Mouse (Mus musculus) cerebellum, adult 9-11 months (tissue): Measurements from ENCODE around the gene Iqcn.

Source experiments
- DNase-seq: peaks from one replicate; pipeline ENCODE4 v3.0.0; 2022

Iqcn gene

DNA sequence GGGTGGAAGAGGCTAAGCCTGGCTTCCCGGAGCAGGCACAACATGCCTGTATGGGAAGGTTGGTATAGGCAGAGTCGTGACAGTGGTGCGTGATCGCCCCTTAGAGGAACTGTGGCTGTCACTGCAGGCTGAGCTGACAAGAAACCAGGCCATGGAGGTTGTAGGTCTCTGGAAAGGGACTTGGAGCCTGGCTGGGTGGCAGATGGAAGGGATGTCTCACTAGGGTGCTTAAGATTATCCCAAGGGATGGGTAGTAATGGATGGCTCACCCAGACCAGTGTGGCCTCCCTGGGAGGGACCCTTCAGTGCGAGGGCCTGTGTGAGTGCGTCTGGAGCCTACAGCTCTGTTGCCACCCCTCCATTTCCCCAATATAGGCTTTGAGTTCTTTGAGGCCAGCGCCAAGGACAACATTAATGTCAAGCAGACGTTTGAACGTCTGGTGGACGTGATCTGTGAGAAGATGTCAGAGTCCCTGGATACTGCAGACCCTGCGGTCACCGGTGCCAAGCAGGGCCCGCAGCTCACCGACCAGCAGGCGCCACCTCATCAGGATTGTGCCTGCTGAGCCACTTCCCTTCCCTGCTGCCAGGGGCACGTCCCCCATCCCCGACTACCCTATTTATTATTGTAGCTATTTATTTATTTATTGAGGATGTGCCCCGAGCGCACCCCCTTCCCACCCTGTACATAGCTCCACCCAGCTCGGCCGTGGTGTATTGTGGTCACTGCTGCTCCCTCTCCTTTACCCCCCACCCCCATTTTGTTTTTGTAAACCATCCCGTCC is 54.5 kb downstream of the Iqcn start:
- peak; percentile 56 for DNase-seq

GRCm38 (mm10) chr8:70758308-70758615 is 55.0 kb downstream of the Iqcn start:
- no peak for DNase-seq

GRCm38 (mm10) chr8:70758616-70759561 is 55.6 kb downstream of the Iqcn start:
- DNase-seq, result peak; percentile 74

GRCm38 (mm10) chr8:70760350-70760749 is 57.1 kb downstream of the Iqcn start:
- DNase-seq, result no peak

- peak; percentile 99 for DNase-seq
Measured at GRCm38 (mm10) chr8:70760775-70761406, 57.6 kb downstream of the Iqcn start, which contains the start of gene Mpv17l2. Mpv17l2 (minus strand) TSS chr8:70760946.

- DNase-seq, result peak; percentile 64
Measured at GRCm38 (mm10) chr8:70762118-70762517, 58.9 kb downstream of the Iqcn start.

DNA sequence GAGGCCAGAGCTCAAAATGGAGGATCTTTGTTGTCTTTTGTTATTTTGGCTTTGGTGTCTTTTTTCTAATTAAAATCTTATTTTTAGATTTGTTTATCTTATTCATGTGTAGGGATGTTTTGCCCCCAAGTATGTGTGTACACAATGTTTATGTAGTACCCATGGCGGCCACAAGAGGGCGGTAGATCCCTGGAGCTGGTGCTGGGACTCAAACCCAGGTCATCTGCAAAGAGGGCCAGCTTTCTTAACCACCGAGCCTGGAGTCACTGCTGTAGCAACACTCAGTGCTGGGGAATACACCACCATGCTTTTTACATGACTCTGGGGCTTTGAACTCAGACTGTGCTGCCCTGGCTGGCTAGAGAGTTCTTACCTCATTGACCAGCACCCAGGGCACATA is 60.1 kb downstream of the Iqcn start:
- DNase-seq, result peak; percentile 68

DNA sequence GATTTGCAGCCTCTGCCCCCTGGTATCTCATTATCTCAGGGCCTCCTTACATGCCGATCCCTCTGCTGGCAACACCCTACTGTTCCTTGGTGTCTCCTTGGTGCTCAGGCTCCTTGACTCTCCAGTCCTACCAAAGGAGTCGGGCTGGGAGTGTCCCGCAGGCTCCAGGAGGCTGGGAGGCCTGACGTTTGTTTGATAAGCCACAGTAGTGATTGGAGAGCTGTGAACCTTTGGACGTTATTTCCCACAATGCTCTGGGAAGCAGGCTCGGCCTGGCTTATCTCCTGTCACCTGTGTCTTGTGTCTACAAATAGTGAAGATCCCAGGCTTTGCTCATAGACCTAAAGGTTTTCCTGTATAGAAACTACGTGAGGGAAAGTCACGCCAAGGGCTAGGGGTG is 60.8 kb downstream of the Iqcn start:
- peak; percentile 50 for DNase-seq

- DNase-seq, result no peak
Measured at GRCm38 (mm10) chr8:70764676-70765075, 61.4 kb downstream of the Iqcn start.

- DNase-seq, result no peak
Measured at GRCm38 (mm10) chr8:70765329-70765728, 62.1 kb downstream of the Iqcn start.

DNA sequence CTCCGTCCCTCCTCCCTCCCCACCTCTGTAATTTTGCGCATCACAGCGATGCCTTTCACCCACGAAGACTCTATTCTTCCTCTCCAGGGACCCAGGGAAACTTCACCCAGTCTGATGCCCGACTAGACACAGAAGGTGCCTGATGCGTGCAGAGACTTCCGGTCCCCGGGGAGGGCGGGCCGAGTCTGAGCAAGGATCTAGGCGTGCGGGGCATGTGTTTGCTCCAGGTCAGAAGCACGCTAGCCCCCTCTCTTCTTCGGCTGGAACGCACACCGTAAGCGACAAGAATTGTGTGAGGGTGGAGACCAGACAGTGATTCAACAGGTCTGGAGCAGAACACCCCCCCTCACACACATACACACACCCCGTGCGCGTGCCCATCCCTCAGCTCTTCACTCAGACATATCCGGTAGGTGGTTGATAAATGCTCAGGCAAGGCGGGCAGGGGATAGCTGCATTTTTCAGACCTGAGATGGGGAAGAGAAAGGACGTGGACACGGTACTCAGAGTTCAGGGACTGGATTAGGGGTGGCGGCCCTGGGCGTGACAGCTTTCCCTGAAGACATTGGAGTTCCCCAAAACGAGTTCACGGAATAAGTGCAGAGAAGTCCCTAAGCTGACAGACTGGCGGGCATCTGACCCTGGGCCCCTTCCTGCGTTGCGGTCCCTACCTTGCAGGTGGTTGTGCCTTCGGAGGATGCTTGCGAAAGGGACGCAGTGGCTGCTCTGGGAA is 62.7 kb downstream of the Iqcn start:
- DNase-seq, result peak; percentile 49

DNA sequence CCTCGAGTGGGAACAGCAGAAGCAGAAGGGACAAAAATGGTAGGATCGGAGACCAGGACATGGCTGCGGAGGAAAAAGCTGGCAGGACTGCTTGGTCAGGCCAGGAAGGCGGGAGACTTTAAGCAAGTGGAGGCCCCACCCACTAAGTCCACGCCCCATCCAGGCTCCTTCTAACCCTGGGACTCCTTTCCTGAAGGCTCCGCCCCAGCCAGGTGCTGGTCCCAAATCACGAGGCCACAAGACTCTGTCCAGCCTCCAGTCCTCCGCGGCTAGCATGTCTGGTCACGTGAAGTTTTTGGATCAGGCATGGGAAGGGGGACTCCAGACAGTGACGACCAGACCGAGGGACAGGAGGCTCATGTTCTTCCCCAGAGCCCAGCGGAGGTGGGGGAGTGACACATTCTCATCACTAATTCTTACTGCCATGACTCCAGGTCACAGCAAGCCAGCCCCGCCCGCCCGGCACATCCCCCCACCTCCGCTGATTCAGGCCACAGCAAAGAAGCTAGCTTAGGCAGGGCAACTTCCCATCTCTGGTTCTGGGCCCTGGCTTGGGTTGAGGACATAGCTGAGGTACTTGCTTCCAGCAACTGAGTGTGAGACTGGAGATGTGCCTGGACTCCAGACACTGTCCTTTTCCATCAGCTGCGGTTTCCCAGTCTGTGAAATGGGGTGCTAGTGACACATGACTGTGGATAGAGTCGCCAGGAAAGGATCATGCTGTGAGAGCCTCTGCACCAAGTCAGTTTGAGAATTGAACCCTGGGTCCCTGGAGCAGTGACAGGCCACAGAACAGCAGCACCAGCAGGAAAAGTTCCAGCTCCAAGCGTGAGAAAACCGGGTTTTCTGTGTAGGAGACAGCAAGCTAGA is 63.5 kb downstream of the Iqcn start:
- peak; percentile 84 for DNase-seq
